Mouse (Mus musculus) thymus, postnatal 14 days (tissue): ENCODE results near the gene Abhd12.

Source experiments
- DNase-seq: peaks from one replicate; pipeline ENCODE4 v3.0.0; 2021

Abhd12 gene

DNA sequence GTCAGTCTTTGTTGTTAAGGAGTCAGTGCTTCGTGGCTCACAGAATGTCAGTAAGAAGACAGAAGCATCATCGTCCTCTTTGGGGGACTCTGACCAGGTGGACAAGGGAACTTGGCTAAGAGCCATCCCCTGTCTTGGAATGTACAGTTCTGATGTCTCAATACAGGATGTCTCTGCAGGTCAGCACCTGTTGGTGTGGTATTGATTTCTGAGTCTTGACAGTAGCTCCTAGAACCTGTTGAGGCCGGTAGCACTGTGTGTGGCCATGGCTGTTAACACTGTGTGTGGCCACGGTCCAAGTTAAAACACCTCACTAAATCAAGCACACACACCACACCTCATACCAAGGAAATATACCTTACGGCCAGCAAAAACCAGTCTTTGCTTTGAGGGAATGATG, 103.9 kb downstream of the Abhd12 start:
- DNase-seq = no peak

DNA sequence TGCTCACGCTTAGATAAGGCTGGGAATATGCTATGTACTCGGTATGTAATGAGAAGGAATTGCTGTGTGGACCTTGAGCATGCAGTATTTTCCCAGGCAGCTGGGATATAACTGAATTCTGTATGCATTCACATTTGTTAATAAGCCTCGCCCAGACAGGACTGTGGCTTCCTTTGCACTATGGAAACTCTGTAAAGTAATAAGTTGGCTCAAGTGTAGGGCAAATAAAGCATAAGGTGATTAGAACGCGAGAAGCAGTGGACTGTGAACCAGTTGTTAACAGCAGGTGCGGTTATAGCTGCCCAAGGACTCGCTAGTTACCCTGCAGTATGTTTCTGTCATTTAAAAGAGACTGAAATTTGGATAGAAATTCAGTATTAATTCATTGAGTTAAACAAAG, 106.5 kb downstream of the Abhd12 start:
- DNase-seq = no peak

DNA sequence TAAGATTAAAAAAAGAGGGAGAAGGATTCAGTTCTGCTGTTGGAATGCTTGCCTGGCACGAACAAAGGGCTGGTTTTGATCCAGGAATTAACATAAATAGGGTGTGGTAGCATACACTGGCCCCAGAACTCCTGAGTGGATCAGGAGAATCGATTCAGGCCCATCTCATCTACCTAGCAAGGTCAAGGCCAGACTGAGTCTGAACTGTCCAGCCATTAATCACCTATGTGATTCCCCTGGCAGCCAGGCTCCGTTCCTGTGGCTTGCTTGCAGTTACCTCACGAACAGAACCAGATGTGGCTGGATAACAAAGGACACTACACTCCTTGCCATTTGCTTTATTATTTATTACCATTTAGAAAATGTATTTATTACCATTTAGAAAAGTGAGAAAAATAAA, 111.2 kb downstream of the Abhd12 start:
- no peak for DNase-seq

DNA sequence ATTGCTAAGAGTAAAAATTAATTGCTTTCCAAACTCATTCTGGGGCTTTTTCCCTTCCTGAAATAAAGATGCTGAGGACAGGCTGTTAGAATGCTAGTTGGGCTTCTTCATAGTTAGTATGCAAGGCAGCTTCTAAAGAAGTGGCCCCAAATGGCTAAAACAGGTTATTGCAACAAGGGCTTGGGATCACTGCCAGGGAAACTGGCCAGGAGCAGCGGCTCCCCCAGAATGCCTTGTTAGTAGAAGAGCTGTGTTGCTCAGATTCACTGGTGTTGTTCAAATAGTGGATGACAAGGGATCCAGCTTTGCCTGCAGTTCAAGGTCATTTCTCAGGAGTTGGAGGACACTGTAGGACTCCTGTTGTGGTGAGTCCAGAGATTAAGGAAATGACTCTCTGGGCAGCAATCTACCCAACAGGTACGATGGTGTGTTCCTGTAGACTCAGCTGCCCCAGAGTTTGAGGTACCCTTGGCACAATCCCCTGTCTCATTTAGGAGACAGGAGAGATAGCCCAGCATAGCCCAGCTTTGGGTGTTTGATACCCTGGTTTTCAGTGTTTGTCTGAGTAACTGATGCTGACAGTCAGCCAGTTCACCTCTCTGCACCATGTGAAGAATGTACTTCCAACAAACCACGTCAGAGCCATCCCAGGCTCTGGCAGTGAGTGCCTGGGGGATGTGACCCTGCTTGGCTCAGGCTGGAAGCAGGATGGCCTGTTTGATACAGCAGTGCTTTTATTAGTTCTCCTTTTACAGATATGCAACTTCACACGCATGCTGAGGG, 115.6 kb downstream of the Abhd12 start:
- no peak for DNase-seq

DNA sequence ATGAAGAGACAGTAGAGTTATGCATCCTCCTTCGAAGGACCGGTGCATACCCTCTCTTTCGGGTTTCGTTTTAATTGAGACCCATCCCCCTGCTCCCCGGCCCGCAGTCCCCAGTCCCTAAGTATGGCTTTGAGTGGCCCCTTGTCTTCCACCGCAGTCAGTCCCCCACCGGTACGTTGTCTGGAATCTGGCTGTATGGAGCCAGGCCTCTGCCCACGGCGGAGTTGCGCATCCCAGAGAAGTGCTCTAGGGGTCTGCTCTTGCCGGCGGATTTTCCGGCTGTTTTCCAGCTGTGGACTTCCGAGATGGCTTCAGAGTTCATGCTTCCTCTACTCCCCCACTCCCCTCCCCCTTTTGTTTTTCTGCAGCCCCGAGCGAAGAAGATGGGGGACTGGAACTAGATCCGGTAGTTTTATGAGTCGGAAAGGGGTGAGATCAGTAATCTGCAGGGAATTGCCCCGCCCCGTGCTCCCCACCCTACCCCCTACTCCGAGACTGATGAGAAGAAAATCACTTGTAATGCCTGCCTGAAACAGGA, 117.2 kb downstream of the Abhd12 start:
- peak; percentile 38 for DNase-seq

DNA sequence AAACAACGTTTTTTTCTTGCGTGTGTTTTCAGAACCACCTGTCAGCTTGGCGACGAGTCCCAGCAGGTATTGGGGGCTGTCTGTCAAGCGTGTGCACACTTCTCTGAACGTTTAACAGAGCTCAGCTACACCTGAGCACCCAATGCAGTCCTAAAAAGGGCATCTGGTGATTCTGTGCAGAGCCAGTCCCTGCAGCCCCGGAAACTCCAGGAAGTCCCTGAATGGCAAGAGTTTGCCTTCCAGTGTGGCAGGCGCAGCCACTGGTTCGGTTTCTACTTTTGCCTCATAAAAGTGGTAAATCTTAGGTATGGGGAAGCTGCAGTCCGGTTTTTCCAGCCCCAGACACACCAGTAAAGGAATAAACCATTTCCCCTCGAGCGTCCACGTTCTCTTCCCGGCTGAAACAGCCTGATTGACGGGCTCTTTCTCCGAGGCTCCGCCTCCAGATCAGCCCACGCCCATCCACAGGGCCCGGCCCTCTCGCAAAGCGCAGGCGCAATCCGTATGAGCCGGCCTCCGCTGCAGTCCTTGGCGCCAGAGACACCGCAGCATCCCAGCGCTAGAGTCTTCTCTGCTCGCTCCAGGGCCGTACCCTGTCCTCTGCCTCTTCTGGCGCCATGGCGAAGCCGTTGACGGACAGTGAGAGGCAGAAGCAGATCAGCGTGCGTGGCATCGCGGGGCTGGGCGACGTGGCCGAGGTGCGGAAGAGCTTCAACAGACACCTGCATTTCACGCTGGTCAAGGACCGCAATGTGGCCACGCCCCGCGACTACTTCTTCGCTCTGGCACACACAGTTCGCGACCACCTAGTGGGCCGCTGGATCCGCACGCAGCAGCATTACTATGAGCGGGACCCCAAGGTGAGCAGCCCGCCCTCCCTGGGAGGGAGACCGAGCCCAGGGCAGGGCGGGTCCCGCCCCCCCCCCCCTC, 118.0 kb downstream of the Abhd12 start, which contains the start of gene Pygb:
Pygb (plus strand) TSS at position 485 of the 930 bp plus-strand sequence.
- DNase-seq = peak; percentile 87

DNA sequence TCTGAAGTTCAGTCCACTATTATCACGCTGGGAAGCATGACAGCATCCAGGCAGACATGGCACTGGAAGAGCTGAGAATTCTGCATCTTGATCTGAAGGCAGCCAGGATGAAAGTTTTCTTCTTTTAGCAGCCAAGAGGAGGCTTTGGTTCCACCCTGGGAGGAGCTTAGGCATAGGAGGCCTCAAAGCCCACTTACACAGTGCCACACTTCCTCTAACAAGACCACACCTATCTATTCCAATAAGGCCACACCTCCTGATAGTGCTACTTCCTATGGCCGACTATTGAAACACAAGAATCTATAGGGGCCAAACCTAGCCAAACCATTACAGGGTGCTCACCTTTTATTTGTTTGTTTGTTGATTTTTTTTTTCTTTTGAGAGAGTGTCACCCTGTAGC, 121.7 kb downstream of the Abhd12 start:
- DNase-seq = no peak
